Mouse (Mus musculus): ENCODE results near the gene Scamp5. TPM values are rescaled to one million over a fixed set of nuclear protein-coding genes. Genes with fewer than 3 reads are reported as not detected.
A peak's percentile ranks its signal among the peaks of the same experiment; 100 is the strongest.

Scamp5 gene
- polyA plus RNA-seq, 1 experiment from 2014 or later, result 7.2 TPM

- Histone ChIP-seq H3K36me3 (no peaks in the 10 kb centered on the region), H3K4me2 (no peak overlapping the region), H3K27ac (no peak overlapping the region), H3K27me3 (peaks cover 63% of the 10 kb centered on the region), H3K9ac (no peak overlapping the region), H3K9me3 (replicated peaks) (no peaks in the 10 kb centered on the region), H3K4me3 (replicated peaks) (no peak overlapping the region), H3K4me1 (replicated peaks) (no peaks in the 10 kb centered on the region; the same call in 1 of the 2 replicates)
- ATAC-seq (ENCODE audit: low read depth), result no peak
- WGBS (ENCODE audit: insufficient replicate concordance), result 55% methylated on average over 5 of the region's 5 CpGs
- DNase-seq, result no peak
These were observed 29.4 kb upstream of the Scamp5 start for GRCm38 (mm10) chr9:57497236-57497635.

GRCm38 (mm10) chr9:57494970-57495369 is 27.1 kb upstream of the Scamp5 start:
- ATAC-seq (ENCODE audit: low read depth), result no peak
- H3K27me3 ChIP-seq, result peaks cover 43% of the 10 kb centered on the region
- H3K4me1 ChIP-seq (replicated peaks), result no peaks in the 10 kb centered on the region; the same call in 1 of the 2 replicates
- no peaks in the 10 kb centered on the region for H3K9me3 ChIP-seq (replicated peaks)
- DNase-seq, result no peak
- H3K9ac ChIP-seq, result no peak overlapping the region
- H3K36me3 ChIP-seq, result no peaks in the 10 kb centered on the region
- no peak overlapping the region for H3K4me2 ChIP-seq
- H3K4me3 ChIP-seq (replicated peaks), result no peak overlapping the region
- no peak overlapping the region for H3K27ac ChIP-seq

GRCm38 (mm10) chr9:57493532-57493931 is 25.7 kb upstream of the Scamp5 start:
- Histone ChIP-seq H3K27ac (no peak overlapping the region), H3K9me3 (replicated peaks) (no peaks in the 10 kb centered on the region), H3K9ac (no peak overlapping the region), H3K4me1 (replicated peaks) (no peaks in the 10 kb centered on the region; the same call in 1 of the 2 replicates), H3K4me2 (no peak overlapping the region), H3K4me3 (replicated peaks) (no peak overlapping the region), H3K27me3 (peaks cover 29% of the 10 kb centered on the region), H3K36me3 (no peaks in the 10 kb centered on the region)
- no peak for ATAC-seq (ENCODE audit: low read depth)
- WGBS (ENCODE audit: insufficient replicate concordance), result 79% methylated on average over 2 of the region's 2 CpGs
- no peak for DNase-seq

GRCm38 (mm10) chr9:57487807-57488206 is 19.9 kb upstream of the Scamp5 start:
- ATAC-seq (ENCODE audit: low read depth), result no peak
- H3K9ac ChIP-seq, result no peak overlapping the region
- WGBS (ENCODE audit: insufficient replicate concordance), result 56% methylated on average over 7 of the region's 7 CpGs
- no peak overlapping the region for H3K4me3 ChIP-seq (replicated peaks)
- H3K27me3 ChIP-seq, result peaks cover 25% of the 10 kb centered on the region
- no peak overlapping the region for H3K4me2 ChIP-seq
- no peak for DNase-seq
- no peaks in the 10 kb centered on the region for H3K9me3 ChIP-seq (replicated peaks)
- H3K27ac ChIP-seq, result no peak overlapping the region
- no peaks in the 10 kb centered on the region for H3K36me3 ChIP-seq
- no peaks in the 10 kb centered on the region for H3K4me1 ChIP-seq (replicated peaks)

DNA sequence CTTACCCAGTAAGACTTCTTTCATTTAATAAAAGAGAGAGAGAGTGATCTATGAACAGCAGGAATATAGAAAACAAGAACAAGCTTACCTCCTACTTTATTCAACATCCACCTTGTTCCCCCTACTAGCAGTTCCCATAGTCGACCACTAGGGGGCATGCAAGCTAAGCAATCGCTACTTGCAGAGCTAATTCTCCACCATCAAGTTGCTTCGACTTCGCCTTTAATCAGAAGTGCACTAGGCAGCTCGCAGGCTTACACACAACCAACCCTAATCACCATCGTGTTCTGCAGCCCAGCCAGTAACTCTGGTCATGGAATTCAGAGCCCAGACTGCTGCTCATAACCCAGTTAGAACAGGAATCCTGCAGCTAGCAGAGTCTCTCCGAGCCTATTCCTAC is 17.9 kb upstream of the Scamp5 start:
- H3K4me3 ChIP-seq (replicated peaks), result no peak overlapping the region
- peaks cover 23% of the 10 kb centered on the region for H3K27me3 ChIP-seq
- 14% methylated on average over 7 of the region's 7 CpGs for WGBS (ENCODE audit: insufficient replicate concordance)
- no peaks in the 10 kb centered on the region for H3K36me3 ChIP-seq
- DNase-seq (peak; percentile 64), ATAC-seq (ENCODE audit: low read depth) (no peak)
- no peak overlapping the region for H3K27ac ChIP-seq
- H3K9me3 ChIP-seq (replicated peaks), result no peaks in the 10 kb centered on the region
- no peak overlapping the region for H3K4me2 ChIP-seq
- no peak overlapping the region for H3K9ac ChIP-seq
- no peaks in the 10 kb centered on the region for H3K4me1 ChIP-seq (replicated peaks)

GRCm38 (mm10) chr9:57468914-57469313 is 1.1 kb upstream of the Scamp5 start:
- WGBS (ENCODE audit: insufficient replicate concordance), result 65% methylated on average over 4 of the region's 4 CpGs
- Histone ChIP-seq H3K4me3 (replicated peaks) (no peak overlapping the region), H3K36me3 (no peaks in the 10 kb centered on the region), H3K27ac (no peak overlapping the region), H3K4me1 (replicated peaks) (peaks cover 29% of the 10 kb centered on the region), H3K27me3 (peaks cover 26% of the 10 kb centered on the region), H3K4me2 (no peak overlapping the region), H3K9me3 (replicated peaks) (no peaks in the 10 kb centered on the region), H3K9ac (no peak overlapping the region)
- ATAC-seq (ENCODE audit: low read depth), result no peak
- DNase-seq, result no peak

DNA sequence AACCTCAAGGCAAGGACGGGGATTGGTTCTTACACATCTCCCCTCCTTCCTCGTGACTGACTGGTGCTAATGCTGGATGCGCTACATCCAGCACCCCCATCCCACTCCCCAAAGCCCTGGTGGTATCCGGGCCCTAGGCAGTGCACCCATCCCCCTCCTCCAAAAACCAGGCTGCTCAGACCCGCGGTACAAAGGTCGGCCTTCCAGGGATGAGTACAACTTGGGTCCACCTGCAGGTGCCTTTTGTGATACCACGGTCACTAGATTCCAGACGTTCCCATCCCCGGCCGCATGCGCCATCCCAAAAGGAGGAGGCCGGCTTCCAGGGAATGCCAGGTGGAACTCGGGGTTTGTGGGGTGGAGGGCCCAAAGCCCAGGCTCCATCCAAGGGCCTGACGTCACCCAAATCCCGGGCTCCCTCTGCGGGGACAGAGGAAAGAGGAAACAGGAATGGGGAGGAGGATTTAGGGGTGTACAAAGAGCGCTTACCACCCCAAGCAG is 539 bp downstream of the Scamp5 start:
- Histone ChIP-seq H3K4me2 (peak overlapping the region; percentile 70), H3K9ac (peak overlapping the region; percentile 62), H3K27ac (no peak overlapping the region), H3K27me3 (peaks cover 26% of the 10 kb centered on the region), H3K4me1 (replicated peaks) (peaks cover 29% of the 10 kb centered on the region), H3K9me3 (replicated peaks) (no peaks in the 10 kb centered on the region), H3K4me3 (replicated peaks) (peak overlapping the region; percentile 61), H3K36me3 (no peaks in the 10 kb centered on the region)
- 8% methylated on average over 18 of the region's 18 CpGs for WGBS (ENCODE audit: insufficient replicate concordance)
- DNase-seq (no peak), ATAC-seq (ENCODE audit: low read depth) (peak; percentile 31)

DNA sequence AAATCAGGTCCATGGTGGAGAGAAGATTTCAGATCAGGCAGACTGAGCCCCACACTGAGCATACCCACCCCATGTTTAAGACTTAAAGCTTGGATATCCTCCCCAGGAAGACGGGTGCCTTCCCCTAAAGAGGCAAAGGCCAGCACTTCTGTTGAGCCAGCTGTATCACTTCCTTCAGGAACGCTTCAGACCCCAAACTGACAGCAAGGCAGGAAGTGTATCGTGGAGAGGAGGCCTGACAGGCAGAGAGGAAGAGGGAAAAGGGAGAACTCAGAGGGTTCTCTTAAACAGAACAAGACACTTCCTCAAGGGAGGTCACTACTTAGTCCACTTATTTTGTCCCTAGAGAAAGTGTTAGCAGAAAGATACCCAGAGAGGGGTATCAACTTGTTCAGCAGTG is 1.8 kb downstream of the Scamp5 start:
- Histone ChIP-seq H3K4me3 (replicated peaks) (no peak overlapping the region), H3K27me3 (peaks cover 26% of the 10 kb centered on the region), H3K27ac (no peak overlapping the region), H3K4me2 (0 out of 2 replicates have a peak overlapping the region, but pooled peaks have one; percentile 12), H3K9me3 (replicated peaks) (no peaks in the 10 kb centered on the region), H3K9ac (no peak overlapping the region), H3K4me1 (replicated peaks) (peaks cover 29% of the 10 kb centered on the region), H3K36me3 (no peaks in the 10 kb centered on the region)
- ATAC-seq (ENCODE audit: low read depth) (no peak), DNase-seq (no peak)
- 10% methylated on average over 3 of the region's 3 CpGs for WGBS (ENCODE audit: insufficient replicate concordance)

DNA sequence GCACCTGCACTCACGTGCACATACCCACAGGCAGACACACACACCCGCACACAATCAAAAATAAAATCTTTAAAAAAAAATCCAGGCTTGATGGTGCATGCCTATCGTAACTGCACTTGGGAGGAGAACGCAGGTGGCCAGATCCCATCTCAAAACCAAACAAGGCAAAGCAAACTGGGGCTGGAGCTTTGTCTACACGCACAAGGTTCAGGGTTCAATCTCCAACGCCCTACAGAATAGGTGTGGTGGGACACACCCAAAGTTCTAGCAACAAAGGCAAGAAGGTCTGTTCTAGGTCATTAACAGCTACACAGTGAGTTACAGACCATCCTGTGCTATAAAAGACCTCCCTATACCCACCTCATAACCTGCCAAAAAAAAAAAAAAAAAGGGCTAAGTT is 5.0 kb downstream of the Scamp5 start:
- Histone ChIP-seq H3K27me3 (peaks cover 19% of the 10 kb centered on the region), H3K9ac (no peak overlapping the region), H3K4me3 (replicated peaks) (no peak overlapping the region), H3K4me2 (no peak overlapping the region), H3K36me3 (0 out of 2 replicates have a peak, but pooled peaks cover 3% of the 10 kb centered on the region), H3K27ac (no peak overlapping the region), H3K9me3 (replicated peaks) (no peaks in the 10 kb centered on the region), H3K4me1 (replicated peaks) (peaks cover 25% of the 10 kb centered on the region)
- ATAC-seq (ENCODE audit: low read depth), result no peak
- DNase-seq, result no peak
- WGBS (ENCODE audit: insufficient replicate concordance), result 63% methylated on average over 6 of the region's 6 CpGs

- no peak for ATAC-seq (ENCODE audit: low read depth)
- no peak overlapping the region for H3K4me2 ChIP-seq
- H3K4me1 ChIP-seq (replicated peaks), result no peaks in the 10 kb centered on the region
- no peaks in the 10 kb centered on the region for H3K9me3 ChIP-seq (replicated peaks)
- 78% methylated on average over 2 of the region's 2 CpGs for WGBS (ENCODE audit: insufficient replicate concordance)
- no peaks in the 10 kb centered on the region for H3K27me3 ChIP-seq
- H3K9ac ChIP-seq, result no peak overlapping the region
- no peak for DNase-seq
- H3K4me3 ChIP-seq (replicated peaks), result no peak overlapping the region
- 0 out of 2 replicates have a peak, but pooled peaks cover 3% of the 10 kb centered on the region for H3K36me3 ChIP-seq
- no peak overlapping the region for H3K27ac ChIP-seq
These were observed 8.2 kb downstream of the Scamp5 start for GRCm38 (mm10) chr9:57459707-57460106.

- Histone ChIP-seq H3K4me1 (replicated peaks) (no peaks in the 10 kb centered on the region), H3K9me3 (replicated peaks) (no peaks in the 10 kb centered on the region), H3K27me3 (no peaks in the 10 kb centered on the region), H3K4me2 (no peak overlapping the region), H3K27ac (no peak overlapping the region), H3K9ac (no peak overlapping the region), H3K4me3 (replicated peaks) (no peak overlapping the region), H3K36me3 (no peaks in the 10 kb centered on the region)
- DNase-seq, result no peak
- 64% methylated on average over 4 of the region's 4 CpGs for WGBS (ENCODE audit: insufficient replicate concordance)
- ATAC-seq (ENCODE audit: low read depth), result no peak
These were observed 14.3 kb downstream of the Scamp5 start for GRCm38 (mm10) chr9:57453516-57453915.

DNA sequence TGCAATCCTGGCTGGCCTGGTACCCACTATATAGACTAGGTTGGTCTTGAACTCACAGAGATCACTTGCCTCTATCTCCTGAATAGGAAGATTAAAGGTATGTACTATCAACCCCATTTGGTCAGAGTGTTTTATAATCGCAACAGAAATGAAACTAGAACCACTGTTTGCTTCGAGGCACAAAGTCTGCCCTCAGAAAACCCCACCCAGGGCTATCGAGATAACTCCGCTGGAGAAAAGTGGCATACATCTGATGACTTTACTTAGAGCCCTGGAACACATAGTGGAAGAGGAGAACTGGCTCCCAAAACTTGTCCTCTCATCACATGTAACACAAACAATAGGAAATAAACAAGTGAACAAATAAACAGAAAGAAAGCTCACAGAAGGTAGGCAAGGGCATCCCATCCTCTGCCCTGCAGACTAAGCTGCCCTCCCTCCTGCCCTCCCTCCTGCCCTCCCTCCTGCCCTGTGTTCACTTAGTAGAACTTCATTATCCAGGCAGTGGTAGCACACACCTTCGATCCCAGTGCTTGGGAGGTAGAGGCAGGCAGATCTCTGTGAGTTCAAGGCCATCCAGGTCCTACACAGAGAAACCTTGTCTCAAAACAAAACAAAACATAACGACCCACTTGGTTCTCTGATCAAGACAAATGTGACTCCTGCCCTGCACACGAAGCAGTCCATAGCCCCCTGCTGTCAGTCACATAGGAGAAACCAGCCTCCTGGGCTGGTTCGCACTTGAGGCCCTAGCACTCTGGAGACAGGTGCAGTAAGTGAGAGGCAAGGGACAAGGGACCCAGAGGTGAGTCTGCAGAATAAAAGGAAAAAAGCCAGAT is 15.0 kb downstream of the Scamp5 start:
- no peaks in the 10 kb centered on the region for H3K36me3 ChIP-seq
- no peak overlapping the region for H3K9ac ChIP-seq
- no peak overlapping the region for H3K4me3 ChIP-seq (replicated peaks)
- no peaks in the 10 kb centered on the region for H3K4me1 ChIP-seq (replicated peaks)
- no peak for ATAC-seq (ENCODE audit: low read depth)
- DNase-seq, result no peak
- H3K27ac ChIP-seq, result no peak overlapping the region
- WGBS (ENCODE audit: insufficient replicate concordance), result 59% methylated on average over 8 of the region's 8 CpGs
- H3K27me3 ChIP-seq, result no peaks in the 10 kb centered on the region
- no peak overlapping the region for H3K4me2 ChIP-seq
- no peaks in the 10 kb centered on the region for H3K9me3 ChIP-seq (replicated peaks)

All from liver, embryonic 13.5 days (tissue).